Mouse (Mus musculus) thymus, postnatal 4 days (tissue): ENCODE data around the gene Hcn3.
A peak's percentile ranks its signal among the peaks of the same experiment; 100 is the strongest.

Experiments used
- DNase-seq: peaks from one replicate; pipeline ENCODE4 v3.0.0; 2021

Hcn3 gene

GRCm38 (mm10) chr3:89145566-89145965 is 14.4 kb downstream of the Hcn3 start:
- DNase-seq = no peak

GRCm38 (mm10) chr3:89144821-89145220 is 15.2 kb downstream of the Hcn3 start:
- DNase-seq = no peak

- peak; percentile 76 for DNase-seq
Measured at GRCm38 (mm10) chr3:89136365-89136764, 23.6 kb downstream of the Hcn3 start.

- DNase-seq = no peak
Measured at GRCm38 (mm10) chr3:89135958-89136357, 24.0 kb downstream of the Hcn3 start, which contains the start of gene Pklr. Gene Pklr, plus strand, starts transcription at chr3:89136142.

- no peak for DNase-seq
Measured at GRCm38 (mm10) chr3:89133752-89134151, 26.2 kb downstream of the Hcn3 start.

GRCm38 (mm10) chr3:89133063-89133450 is 26.9 kb downstream of the Hcn3 start:
- DNase-seq = no peak

- DNase-seq = peak; percentile 52
Measured at GRCm38 (mm10) chr3:89132285-89133062, 27.5 kb downstream of the Hcn3 start.

- DNase-seq = no peak
Measured at GRCm38 (mm10) chr3:89131816-89132215, 28.2 kb downstream of the Hcn3 start.

GRCm38 (mm10) chr3:89129908-89130307 is 30.1 kb downstream of the Hcn3 start:
- DNase-seq = no peak

GRCm38 (mm10) chr3:89125981-89126380 is 34.0 kb downstream of the Hcn3 start:
- no peak for DNase-seq

- DNase-seq = no peak
Measured at GRCm38 (mm10) chr3:89124241-89124640, 35.8 kb downstream of the Hcn3 start.

GRCm38 (mm10) chr3:89123313-89123712 is 36.7 kb downstream of the Hcn3 start:
- no peak for DNase-seq

GRCm38 (mm10) chr3:89115522-89115921 is 44.5 kb downstream of the Hcn3 start:
- DNase-seq = peak; percentile 34

- no peak for DNase-seq
Measured at GRCm38 (mm10) chr3:89113058-89113457, 46.9 kb downstream of the Hcn3 start.

GRCm38 (mm10) chr3:89108146-89108545 is 51.9 kb downstream of the Hcn3 start:
- no peak for DNase-seq

- no peak for DNase-seq
Measured at GRCm38 (mm10) chr3:89107545-89107944, 52.5 kb downstream of the Hcn3 start.

GRCm38 (mm10) chr3:89106881-89107280 is 53.1 kb downstream of the Hcn3 start:
- DNase-seq = no peak

GRCm38 (mm10) chr3:89103291-89103595 is 56.8 kb downstream of the Hcn3 start:
- no peak for DNase-seq

GRCm38 (mm10) chr3:89102495-89103290 is 57.3 kb downstream of the Hcn3 start:
- no peak for DNase-seq

GRCm38 (mm10) chr3:89101812-89102494 is 58.0 kb downstream of the Hcn3 start, which contains the start of gene Fdps:
Gene Fdps, minus strand, starts transcription at chr3:89101959.
- peak; percentile 91 for DNase-seq

- DNase-seq = no peak
Measured at GRCm38 (mm10) chr3:89101459-89101811, 58.6 kb downstream of the Hcn3 start.

- DNase-seq = peak; percentile 39
Measured at GRCm38 (mm10) chr3:89100811-89101210, 59.2 kb downstream of the Hcn3 start, which contains the start of gene Gm43738. Gene Gm43738, minus strand, starts transcription at chr3:89101099.
